Mouse (Mus musculus) olfactory bulb, adult 2 months (tissue): ENCODE measurements around the gene Vmn1r127.
"Not testable (repeated sequence)": the region's sequence is repeated elsewhere in the genome, so short reads cannot be mapped to it uniquely, and the experiment has no call there.

Experiments
- CTCF ChIP-seq: fragments of 200-500 bp; IDR thresholded peaks from 2 replicates; pipeline ENCODE4 v1.5.1; 2012; ENCODE audit warnings: low read depth, mild to moderate bottlenecking, low read length, moderate library complexity; ENCODE audit not compliant: insufficient read depth
- POLR2A ChIP-seq: fragments of 200-500 bp; IDR thresholded peaks from 2 replicates; pipeline ENCODE4 v1.6.1; 2012; ENCODE audit warnings: mild to moderate bottlenecking, low read depth, low read length, moderate library complexity; ENCODE audit not compliant: insufficient read depth

GRCm38 (mm10) chr7:21361191-21361590 lies 41.5 kb upstream of the Vmn1r127 start, which contains the start of gene Vmn1r129:
- not testable (repeated sequence) for TF ChIP-seq POLR2A, CTCF
